Mouse (Mus musculus) stomach, embryonic 14.5 days (tissue): ENCODE results near the gene Asprv1. TPM values are rescaled to one million over a fixed set of nuclear protein-coding genes. Genes with fewer than 3 reads are reported as not detected.

Experiments
- ATAC-seq: fragments of 200-750 bp; cut with Nextera tagmentation; 2 replicates; pipeline ENCODE4 v1.8.0; 2017; ENCODE audit warnings: low read depth, moderate TSS enrichment; ENCODE audit not compliant: insufficient number of reproducible peaks, insufficient read depth, low FRiP score
- H3K27ac ChIP-seq: fragments of 300-500 bp; sonication (generic); 2 replicates; pipeline ENCODE4 v1.5.1; 2014; ENCODE audit warnings: mild to moderate bottlenecking, low read length, moderate library complexity, mixed read lengths
- H3K27me3 ChIP-seq: fragments of 300-500 bp; sonication (generic); 2 replicates; pipeline ENCODE4 v1.6.1; 2014; ENCODE audit warnings: low read length, control low read depth, mixed read lengths; ENCODE audit not compliant: control insufficient read depth, insufficient read depth
- H3K36me3 ChIP-seq: fragments of 300-500 bp; sonication (generic); 2 replicates; pipeline ENCODE4 v1.6.1; 2014; ENCODE audit warnings: mild to moderate bottlenecking, control low read depth, low read length, moderate library complexity, mixed read lengths; ENCODE audit not compliant: control insufficient read depth, insufficient read depth
- H3K4me1 ChIP-seq: fragments of 300-500 bp; sonication (generic); 2 replicates; pipeline ENCODE4 v1.6.1; 2014; ENCODE audit warnings: low read length, control low read depth, mixed read lengths; ENCODE audit not compliant: control insufficient read depth, insufficient read depth
- H3K4me2 ChIP-seq: fragments of 300-500 bp; sonication (generic); replicated peaks from 2 replicates; pipeline ENCODE4 v1.6.1; 2014; ENCODE audit warnings: low read depth, low read length, control low read depth
- H3K4me3 ChIP-seq: fragments of 300-500 bp; sonication (generic); 2 replicates; pipeline ENCODE4 v1.5.1; 2014; ENCODE audit warnings: low read depth, low read length, control low read depth
- H3K9ac ChIP-seq: fragments of 300-500 bp; sonication (generic); replicated peaks from 2 replicates; pipeline ENCODE4 v1.6.1; 2014; ENCODE audit warnings: low read depth, mild to moderate bottlenecking, control low read depth, low read length, moderate library complexity, mixed read lengths
- H3K9me3 ChIP-seq: fragments of 300-500 bp; sonication (generic); 2 replicates; pipeline ENCODE4 v1.6.1; 2016; ENCODE audit warnings: low read depth, low read length, control low read depth; ENCODE audit not compliant: control insufficient read depth
- WGBS: fragments of 180-500 bp; shearing (Covaris S2); extraction: QIAGEN DNeasy Blood & Tissue Kit; methylation state at CpG from one replicate; pipeline ENCODE4 v1.1.7; 2014; 5-methylcytosine and 5-hydroxymethylcytosine counted together
- polyA plus RNA-seq: library from polyadenylated mRNA; unstranded; fragments of >200 nt; fragmentation: Nextera tagmentation; extraction: Ambion mirVana; gene quantifications from 2 replicates; pipeline ENCODE4 v1.2.1, GENCODE M21; 2014

Asprv1 gene
- 3.1 and 5.4 TPM in 2 replicates for polyA plus RNA-seq

- Histone ChIP-seq H3K4me3 (no peak within 1 kb of the TSS), H3K4me2 (no peak within 1 kb of the TSS), H3K27ac (no peak within 1 kb of the TSS)
These were observed at the start of gene Asprv1 for GRCm38 (mm10) chr6:86627946-86628345. Gene Asprv1 (plus strand): TSS chr6:86628164.

DNA sequence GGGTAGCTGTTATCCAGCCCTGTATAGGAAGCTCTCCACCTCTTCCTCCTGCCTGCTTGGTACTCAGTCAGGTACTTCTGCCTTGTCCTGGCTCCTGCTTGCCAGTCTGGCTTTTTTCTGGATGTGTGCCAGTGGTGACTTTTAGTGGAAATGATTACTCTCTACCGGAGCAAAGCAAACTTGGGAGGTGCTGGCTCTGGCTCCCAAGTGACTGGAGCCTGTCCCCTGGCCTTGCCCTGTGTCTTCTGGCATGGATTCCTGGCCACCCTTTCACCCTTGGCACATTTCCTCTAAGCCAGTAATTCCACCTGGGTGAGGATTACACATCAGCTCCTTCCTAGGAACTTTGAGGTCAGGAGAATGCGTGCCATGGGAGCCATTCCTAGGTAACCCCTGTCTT lies 49.6 kb upstream of the Asprv1 start:
- ATAC-seq = no peak
- H3K36me3 ChIP-seq = no peaks in the 10 kb centered on the region
- no peak overlapping the region for H3K4me2 ChIP-seq
- H3K27me3 ChIP-seq = no peaks in the 10 kb centered on the region
- H3K27ac ChIP-seq = no peak overlapping the region
- WGBS = 63% methylated on average over 2 of the region's 2 CpGs
- H3K9me3 ChIP-seq = no peaks in the 10 kb centered on the region
- no peak overlapping the region for H3K9ac ChIP-seq
- peaks cover 9% of the 10 kb centered on the region for H3K4me1 ChIP-seq
- H3K4me3 ChIP-seq = no peak overlapping the region

More at GRCm38 (mm10) chr6:86627946-86628345, at the start of gene Asprv1:
- H3K9me3 ChIP-seq = no peaks in the 10 kb centered on the region
- no peaks in the 10 kb centered on the region for H3K4me1 ChIP-seq
- 52% methylated on average over 10 of the region's 10 CpGs for WGBS
- no peaks in the 10 kb centered on the region for H3K36me3 ChIP-seq
- H3K9ac ChIP-seq = no peak within 1 kb of the TSS
- no peaks in the 10 kb centered on the region for H3K27me3 ChIP-seq
- ATAC-seq = no peak

DNA sequence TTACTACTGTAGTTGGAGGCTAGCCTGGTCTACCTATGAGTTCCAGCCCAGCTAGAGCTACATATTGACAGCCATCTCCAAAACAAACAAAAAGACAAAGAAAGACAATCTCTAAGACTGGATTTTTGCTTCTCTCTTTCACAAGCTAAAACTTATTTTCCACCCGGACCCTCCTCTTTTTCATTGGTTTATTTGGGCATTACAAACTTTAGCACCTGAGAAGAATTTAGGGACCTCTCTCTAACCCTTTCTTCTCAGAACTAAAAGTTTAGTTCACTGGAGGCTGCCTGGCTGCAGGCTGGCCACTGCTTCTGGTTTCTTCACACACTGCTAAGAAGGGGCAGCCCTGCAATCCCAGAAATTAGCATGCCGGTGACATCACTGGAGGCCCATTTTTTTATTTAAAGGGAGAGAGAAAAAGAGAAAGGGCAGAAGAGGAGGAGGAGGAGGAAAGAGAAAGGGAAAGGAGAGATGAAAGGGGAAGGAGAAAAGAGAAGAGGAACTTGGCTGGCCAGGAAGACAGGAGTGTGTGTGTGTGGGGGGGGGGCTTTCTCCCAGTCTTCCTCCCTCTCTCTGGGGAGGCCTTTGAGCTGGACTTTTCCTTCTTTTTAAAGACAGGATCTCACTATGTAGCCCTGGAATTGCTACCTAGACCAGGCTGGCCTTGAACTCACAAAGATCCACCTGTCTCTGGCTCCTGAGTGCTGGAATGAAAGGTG lies 48.7 kb upstream of the Asprv1 start:
- Histone ChIP-seq H3K9ac (no peak overlapping the region), H3K36me3 (no peaks in the 10 kb centered on the region), H3K4me2 (no peak overlapping the region), H3K4me3 (no peak overlapping the region), H3K27me3 (no peaks in the 10 kb centered on the region), H3K4me1 (peaks cover 11% of the 10 kb centered on the region), H3K9me3 (no peaks in the 10 kb centered on the region), H3K27ac (no peak overlapping the region)
- ATAC-seq = no peak
- 49% methylated on average over 2 of the region's 2 CpGs for WGBS

DNA sequence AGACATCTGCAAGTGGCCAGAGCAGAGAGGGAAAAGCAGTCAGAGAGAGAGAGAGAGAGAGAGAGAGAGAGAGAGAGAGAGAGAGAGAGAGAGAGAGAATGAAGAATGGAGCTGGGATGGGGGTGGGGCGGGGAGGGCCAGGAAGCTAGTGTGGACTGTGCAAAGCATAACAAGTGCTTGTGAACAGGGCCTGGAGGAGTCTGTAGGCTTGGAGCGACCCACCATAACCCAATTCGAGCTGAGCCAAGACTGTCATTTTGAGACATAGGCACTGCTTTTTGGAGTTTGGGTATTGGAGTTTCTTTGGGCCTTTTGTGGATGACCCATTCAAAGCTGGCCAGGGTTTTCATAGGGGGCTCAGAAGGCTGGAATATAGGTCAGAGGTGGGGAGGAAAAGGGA lies 48.0 kb upstream of the Asprv1 start:
- H3K36me3 ChIP-seq = no peaks in the 10 kb centered on the region
- no peak overlapping the region for H3K9ac ChIP-seq
- no peaks in the 10 kb centered on the region for H3K9me3 ChIP-seq
- H3K27ac ChIP-seq = no peak overlapping the region
- H3K27me3 ChIP-seq = no peaks in the 10 kb centered on the region
- no peak for ATAC-seq
- no peak overlapping the region for H3K4me3 ChIP-seq
- 83% methylated on average over 3 of the region's 3 CpGs for WGBS
- H3K4me2 ChIP-seq = no peak overlapping the region
- H3K4me1 ChIP-seq = peaks cover 18% of the 10 kb centered on the region

DNA sequence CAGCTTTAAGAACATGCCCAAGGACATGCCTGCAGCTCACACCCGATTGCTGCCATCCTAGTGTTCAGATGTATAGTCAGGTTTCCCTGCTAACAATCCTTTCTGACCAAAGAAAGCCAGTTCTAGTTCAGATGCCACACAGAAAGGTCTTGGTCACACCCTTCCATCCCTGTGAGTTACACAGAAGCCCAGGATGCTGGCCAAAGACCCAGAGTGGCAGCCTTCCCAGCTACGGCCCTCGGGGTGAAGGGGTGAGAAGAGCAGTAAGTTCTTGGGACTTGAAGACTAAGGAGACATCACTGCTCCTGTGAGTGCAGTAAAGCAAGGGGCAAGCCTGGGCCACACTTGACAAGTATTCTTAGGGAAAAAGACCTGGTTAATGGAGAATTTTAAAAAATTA lies 44.8 kb upstream of the Asprv1 start:
- Histone ChIP-seq H3K9me3 (no peaks in the 10 kb centered on the region), H3K4me1 (peaks cover 24% of the 10 kb centered on the region), H3K4me2 (no peak overlapping the region), H3K9ac (no peak overlapping the region), H3K27me3 (no peaks in the 10 kb centered on the region), H3K27ac (no peak overlapping the region), H3K36me3 (no peaks in the 10 kb centered on the region), H3K4me3 (no peak overlapping the region)
- 91% methylated on average over 3 of the region's 3 CpGs for WGBS
- ATAC-seq = no peak

DNA sequence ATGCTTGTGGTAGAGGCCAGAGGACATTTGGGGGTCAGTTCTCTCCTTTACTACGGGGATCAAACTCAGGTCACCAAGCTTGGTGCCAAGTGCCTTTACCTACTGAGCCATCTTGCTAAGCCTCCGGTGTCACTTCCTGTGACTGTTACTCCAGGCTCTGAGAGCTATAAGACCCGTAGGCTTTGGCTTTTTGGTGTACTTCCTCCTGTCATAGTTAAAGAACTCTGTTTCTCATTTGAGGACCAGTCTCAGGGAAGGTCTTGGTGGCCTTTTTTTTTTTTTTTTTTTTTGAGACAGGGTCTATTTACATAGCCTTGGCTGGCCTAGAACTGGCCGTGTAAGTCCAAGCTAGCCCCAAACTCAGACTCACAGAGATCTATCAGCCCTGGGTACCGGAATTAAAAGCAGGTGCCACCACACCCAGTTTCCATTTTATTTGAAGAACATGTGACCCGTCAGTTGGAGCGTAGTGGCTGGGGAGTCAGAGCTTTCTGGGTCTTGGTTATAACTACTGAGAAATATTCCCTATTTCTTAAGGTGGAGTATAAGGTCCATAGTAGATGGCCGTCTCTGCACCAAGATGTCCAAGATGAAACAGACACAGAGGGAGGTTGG lies 44.3 kb upstream of the Asprv1 start:
- H3K27ac ChIP-seq = peak overlapping the region; percentile 48; the same call in 1 of the 2 replicates
- H3K9ac ChIP-seq = no peak overlapping the region
- H3K36me3 ChIP-seq = no peaks in the 10 kb centered on the region
- ATAC-seq = no peak
- H3K9me3 ChIP-seq = no peaks in the 10 kb centered on the region
- WGBS = 83% methylated on average over 8 of the region's 8 CpGs
- peaks cover 19% of the 10 kb centered on the region; the same call in 1 of the 2 replicates for H3K4me1 ChIP-seq
- no peaks in the 10 kb centered on the region for H3K27me3 ChIP-seq
- H3K4me3 ChIP-seq = no peak overlapping the region
- no peak overlapping the region for H3K4me2 ChIP-seq

DNA sequence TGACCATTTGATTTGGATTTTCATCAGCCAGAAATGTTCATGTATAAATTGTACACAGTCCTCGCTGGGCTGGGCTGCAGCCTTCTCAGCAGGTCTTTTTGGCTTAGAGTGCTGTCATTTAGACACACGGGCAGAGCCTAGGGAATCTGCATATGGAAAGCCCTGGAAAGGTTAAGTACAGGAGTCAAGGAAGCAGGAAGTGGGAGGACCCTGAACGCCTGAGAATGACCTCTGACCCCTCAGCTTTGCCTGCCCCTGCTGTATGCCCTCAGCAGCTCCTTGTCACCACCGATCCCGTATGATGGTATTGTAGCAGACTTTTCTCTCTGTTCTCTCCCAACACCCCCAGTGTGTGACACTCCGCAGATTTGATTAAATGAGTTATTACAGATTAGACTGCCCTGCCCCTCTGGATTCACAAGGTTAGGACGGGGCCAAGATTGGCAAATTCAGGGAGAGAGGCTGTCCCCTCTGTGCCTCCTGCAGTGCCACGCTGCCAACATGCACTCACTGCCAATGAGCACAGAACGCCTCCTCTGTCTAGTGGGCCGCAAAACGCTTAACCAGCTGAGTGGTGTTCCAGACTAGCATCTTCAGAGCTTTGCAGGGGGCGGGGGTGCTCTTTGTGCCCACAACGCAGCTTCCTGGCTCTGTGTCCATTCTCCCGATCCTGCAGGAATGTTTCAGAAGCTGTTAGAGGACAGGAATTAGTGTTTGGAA lies 43.5 kb upstream of the Asprv1 start:
- WGBS = 34% methylated on average over 14 of the region's 14 CpGs
- peak overlapping the region; percentile 38 for H3K9ac ChIP-seq
- ATAC-seq = peak; percentile 34; the same call in 1 of the 2 replicates

GRCm38 (mm10) chr6:86585070-86585600 lies 42.8 kb upstream of the Asprv1 start:
- 6% methylated on average over 16 of the region's 16 CpGs for WGBS
- ATAC-seq = peak; percentile 86
- peak overlapping the region; percentile 38; the same call in 1 of the 2 replicates for H3K9ac ChIP-seq
- H3K4me3 ChIP-seq = peak overlapping the region; percentile 19
- peak overlapping the region; percentile 91 for H3K27ac ChIP-seq
- no peaks in the 10 kb centered on the region for H3K27me3 ChIP-seq
- no peaks in the 10 kb centered on the region for H3K9me3 ChIP-seq
- peaks cover 18% of the 10 kb centered on the region; the same call in 1 of the 2 replicates for H3K4me1 ChIP-seq
- no peaks in the 10 kb centered on the region for H3K36me3 ChIP-seq
- peak overlapping the region; percentile 55 for H3K4me2 ChIP-seq

More for the DNA sequence above, 43.5 kb upstream of the Asprv1 start:
- Histone ChIP-seq H3K36me3 (no peaks in the 10 kb centered on the region), H3K4me2 (peak overlapping the region; percentile 55), H3K4me1 (peaks cover 18% of the 10 kb centered on the region; the same call in 1 of the 2 replicates), H3K9me3 (no peaks in the 10 kb centered on the region), H3K27me3 (no peaks in the 10 kb centered on the region), H3K27ac (peak overlapping the region; percentile 91), H3K4me3 (peak overlapping the region; percentile 19)
